Mouse (Mus musculus): ENCODE data around the gene Gm438.
"Not testable (repeated sequence)": the region's sequence is repeated elsewhere in the genome, so short reads cannot be mapped to it uniquely, and the experiment has no call there.

- TF ChIP-seq POLR2A (IDR thresholded peaks at IDR 0.05; ENCODE audit: borderline replicate concordance, extremely low read depth, low read depth, low read length); CTCF (IDR thresholded peaks at IDR 0.05; ENCODE audit: insufficient read depth, low read length): not testable (repeated sequence)
Measured at GRCm38 (mm10) chr4:144807135-144807534, 20.8 kb upstream of the Gm438 start.

All from lung, adult 2 months (tissue).